Mouse (Mus musculus) cerebellum, postnatal 10 days (tissue): ENCODE results near the gene Usp10.

Experiments
- DNase-seq, 2 experiments: peaks; one replicate each; pipeline ENCODE4 v3.0.0; 2021; ENCODE audit warnings: mixed read lengths in 2 of 2

The Usp10 gene

GRCm38 (mm10) chr8:119964859-119965258, 54.7 kb downstream of the Usp10 start:
- no peak for DNase-seq

- no peak for DNase-seq
These were observed 57.3 kb downstream of the Usp10 start for GRCm38 (mm10) chr8:119967435-119967834.

GRCm38 (mm10) chr8:119970169-119970568, 60.0 kb downstream of the Usp10 start:
- DNase-seq = peak in 1 of 2 experiments; percentile 40

- DNase-seq = no peak
These were observed 62.4 kb downstream of the Usp10 start for GRCm38 (mm10) chr8:119972558-119972957.

GRCm38 (mm10) chr8:119978770-119979381, 68.7 kb downstream of the Usp10 start:
- peak; percentile 62 to 73 for DNase-seq

GRCm38 (mm10) chr8:119981253-119981652, 71.1 kb downstream of the Usp10 start:
- DNase-seq = no peak

- peak in 1 of 2 experiments; percentile 36 for DNase-seq
These were observed 73.9 kb downstream of the Usp10 start for GRCm38 (mm10) chr8:119984085-119984484.

- no peak for DNase-seq
These were observed 76.0 kb downstream of the Usp10 start for GRCm38 (mm10) chr8:119986174-119986573.

GRCm38 (mm10) chr8:119988087-119988486, 77.9 kb downstream of the Usp10 start:
- DNase-seq = peak; percentile 35 to 46

- peak; percentile 86 to 93 for DNase-seq
These were observed 82.1 kb downstream of the Usp10 start, which contains the start of gene Crispld2 for GRCm38 (mm10) chr8:119992249-119992648. TSS of gene Crispld2 (plus strand) at chr8:119992438.

- no peak for DNase-seq
These were observed 84.0 kb downstream of the Usp10 start for GRCm38 (mm10) chr8:119994114-119994513.

GRCm38 (mm10) chr8:119994556-119994955, 84.4 kb downstream of the Usp10 start:
- DNase-seq = no peak

GRCm38 (mm10) chr8:119997266-119997665, 87.1 kb downstream of the Usp10 start:
- DNase-seq = no peak

- DNase-seq = peak; percentile 35 to 39
These were observed 90.3 kb downstream of the Usp10 start for GRCm38 (mm10) chr8:120000461-120000860.

- no peak for DNase-seq
These were observed 91.6 kb downstream of the Usp10 start for GRCm38 (mm10) chr8:120001712-120002111.

- DNase-seq = no peak
These were observed 92.2 kb downstream of the Usp10 start for GRCm38 (mm10) chr8:120002348-120002747.

- DNase-seq = peak; percentile 55 to 58
These were observed 94.1 kb downstream of the Usp10 start for GRCm38 (mm10) chr8:120004154-120004702.

- no peak for DNase-seq
These were observed 94.7 kb downstream of the Usp10 start for GRCm38 (mm10) chr8:120004705-120005381.

GRCm38 (mm10) chr8:120006645-120007160, 96.5 kb downstream of the Usp10 start:
- no peak for DNase-seq
